Mouse (Mus musculus) heart, adult 2 months (tissue): ENCODE measurements around the gene Tjp3.

ENCODE experiments used
- CTCF ChIP-seq: fragments of 200-600 bp; IDR thresholded peaks from 2 replicates; pipeline ENCODE4 v1.8.1; 2022; ENCODE audit warnings: antibody characterized with exemption, mild to moderate bottlenecking, moderate library complexity
- EP300 ChIP-seq: fragments of 200-500 bp; IDR thresholded peaks from 2 replicates; pipeline ENCODE4 v1.6.1; 2011; ENCODE audit warnings: low read depth, low read length, control low read depth; ENCODE audit not compliant: insufficient read depth
- POLR2A ChIP-seq: fragments of 200-500 bp; IDR thresholded peaks from 2 replicates; pipeline ENCODE4 v1.6.1; 2011; ENCODE audit warnings: mild to moderate bottlenecking, low read depth, low read length, control low read depth; ENCODE audit not compliant: insufficient read depth

- TF ChIP-seq CTCF (no peak), POLR2A (no peak), EP300 (no peak)
Observed at GRCm38 (mm10) chr10:81229735-81230437, 61.5 kb downstream of the Tjp3 start.
